Comparison of ENCODE assay signal across 8 mouse cellular contexts in the genomic region with DNA sequence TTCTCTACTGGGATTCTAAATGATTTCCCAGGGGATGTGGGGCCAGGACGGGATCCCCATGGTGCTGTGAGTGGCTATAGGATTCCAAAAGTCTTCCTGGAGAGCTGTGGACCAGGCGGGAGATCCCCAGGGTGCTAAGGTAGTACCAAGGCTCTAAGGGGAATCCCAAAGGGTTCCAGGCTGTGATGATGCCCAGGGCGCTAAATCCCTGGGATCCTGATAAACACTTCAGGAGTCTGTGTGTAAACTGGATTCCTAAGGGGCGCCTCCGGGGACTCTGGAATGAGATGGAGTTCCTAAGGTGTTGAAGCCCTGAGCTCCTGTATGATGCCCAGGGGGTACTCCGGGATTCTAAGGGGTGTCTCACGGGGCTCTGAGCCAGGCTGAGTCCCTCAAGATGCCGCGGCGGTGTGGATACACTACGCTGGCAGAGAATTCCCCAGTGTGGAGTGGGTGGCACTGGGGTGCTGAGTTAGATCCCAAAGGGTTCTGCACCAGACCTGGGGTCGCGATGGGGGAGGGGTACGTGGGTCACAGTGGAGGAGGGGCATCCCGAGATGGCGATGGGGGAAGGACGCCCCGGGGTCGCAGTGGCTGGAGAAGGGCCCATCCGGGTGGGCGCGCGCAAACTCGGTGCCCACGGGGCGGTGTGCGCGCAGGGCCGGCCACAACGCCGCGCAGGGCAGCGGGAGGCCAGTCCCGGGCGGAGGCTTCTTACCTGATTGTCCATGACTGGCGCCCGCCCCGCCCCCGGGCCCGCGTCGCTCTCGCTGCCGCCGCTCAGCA. TPM values are rescaled to one million over a fixed set of nuclear protein-coding genes. Genes with fewer than 3 reads are reported as not detected.
DNase-seq lines count a peak whose midpoint lies in the region; ATAC-seq and TF ChIP-seq lines count a peak whose summit lies in the region.

No protein-coding gene starts in this region.

- TF ChIP-seq CTCF in liver, adult 2 months (IDR thresholded peaks at IDR 0.05; ENCODE audit: low read depth, low read length) = no peak
- TF ChIP-seq CTCF in bone marrow, adult 2 months (IDR thresholded peaks at IDR 0.05; ENCODE audit: control insufficient read depth, insufficient read depth, low read length) = no peak
- TF ChIP-seq CTCF in left cerebral cortex, adult 2 months (IDR thresholded peaks at IDR 0.05) = no peak

- peak; percentile 60 for ATAC-seq in forebrain, embryonic 13.5 days
- ATAC-seq in midbrain, embryonic 11.5 days (ENCODE audit: low FRiP score) = peak; percentile 72; the same call in 1 of the 2 replicates
- ATAC-seq in CD4-positive, CD25-positive, alpha-beta regulatory T cell, adult 4 months = no peak

- intact Hi-C loops in left cerebral cortex, adult 2 months (cut with DNase I) = loop anchor here (2.0 to 5.0 kb wide), 2 partner anchors 54 to 122 kb away; no protein-coding TSS in a partner anchor

- peak overlapping the region; percentile 98 for H3K9ac ChIP-seq in liver, adult 2 months (ENCODE audit: low read depth, low read length)
- H3K9ac ChIP-seq in forebrain, embryonic 13.5 days = peak overlapping the region; percentile 97
- peak overlapping the region; percentile 94 for H3K9ac ChIP-seq in midbrain, embryonic 11.5 days (ENCODE audit: low read length)

- peaks cover 10% of the 10 kb centered on the region for H3K4me1 ChIP-seq in liver, adult 2 months (ENCODE audit: control insufficient read depth, insufficient read depth, low read length)
- H3K4me1 ChIP-seq in bone marrow, adult 2 months (ENCODE audit: control insufficient read depth, insufficient read depth, low read length) = peaks cover 6% of the 10 kb centered on the region
- peaks cover 33% of the 10 kb centered on the region for H3K4me1 ChIP-seq in forebrain, embryonic 13.5 days
- H3K4me1 ChIP-seq in midbrain, embryonic 11.5 days (ENCODE audit: control insufficient read depth, insufficient read depth, low read length) = peaks cover 19% of the 10 kb centered on the region

- no peaks in the 10 kb centered on the region for H3K36me3 ChIP-seq in liver, adult 2 months (ENCODE audit: control insufficient read depth, insufficient read depth, low read length)
- no peaks in the 10 kb centered on the region for H3K36me3 ChIP-seq in forebrain, embryonic 13.5 days (ENCODE audit: poor library complexity, severe bottlenecking)
- no peaks in the 10 kb centered on the region for H3K36me3 ChIP-seq in midbrain, embryonic 11.5 days (ENCODE audit: control insufficient read depth, insufficient read depth, low read length)

- H3K9me3 ChIP-seq in forebrain, embryonic 13.5 days (replicated peaks) = no peaks in the 10 kb centered on the region; the same call in 1 of the 2 replicates
- no peaks in the 10 kb centered on the region for H3K9me3 ChIP-seq in midbrain, embryonic 11.5 days (ENCODE audit: control insufficient read depth, low read length)

- H3K27ac ChIP-seq in liver, adult 2 months (replicated peaks; ENCODE audit: insufficient read depth, low read depth, low read length) = no peak overlapping the region
- peak overlapping the region; percentile 54; the same call in 1 of the 2 replicates for H3K27ac ChIP-seq in bone marrow, adult 2 months (ENCODE audit: control insufficient read depth, insufficient read depth, low read depth, low read length, poor library complexity)
- H3K27ac ChIP-seq in forebrain, embryonic 13.5 days = peak overlapping the region; percentile 70
- peak overlapping the region; percentile 77 for H3K27ac ChIP-seq in left cerebral cortex, adult 2 months
- H3K27ac ChIP-seq in midbrain, embryonic 11.5 days (ENCODE audit: low read depth, low read length) = peak overlapping the region; percentile 50

- H3K4me3 ChIP-seq in liver, adult 2 months (ENCODE audit: insufficient read depth, low read depth, low read length) = peak overlapping the region; percentile 87
- H3K4me3 ChIP-seq in bone marrow, adult 2 months (replicated peaks; ENCODE audit: control insufficient read depth, low read depth, low read length) = peak overlapping the region; percentile 85
- peak overlapping the region; percentile 79 for H3K4me3 ChIP-seq in forebrain, embryonic 13.5 days
- H3K4me3 ChIP-seq in left cerebral cortex, adult 2 months = peak overlapping the region; percentile 78
- peak overlapping the region; percentile 95 for H3K4me3 ChIP-seq in midbrain, embryonic 11.5 days (ENCODE audit: low read depth, low read length)

- no peak for DNase-seq in liver, adult 2 months (ENCODE audit: extremely low read depth, low read depth, low spot score)
- no peak for DNase-seq in liver
- DNase-seq in left cerebral cortex, adult 2 months (ENCODE audit: extremely low spot score in 1 of 2, low spot score in 2 of 2) = peak in 1 of 2 experiments; percentile 46
- peak; percentile 93 for DNase-seq in midbrain, embryonic 11.5 days (ENCODE audit: low spot score, missing footprints)
- DNase-seq in spleen, adult 18-20 months = no peak

- H3K79me2 ChIP-seq in liver, adult 2 months (ENCODE audit: control insufficient read depth, insufficient read depth, low read length) = peaks cover 6% of the 10 kb centered on the region

- WGBS in liver, adult 2 months = 8% methylated on average over 42 of the region's 45 CpGs
- WGBS in bone marrow, adult 2 months = 5% methylated on average over 44 of the region's 45 CpGs
- WGBS in forebrain, embryonic 13.5 days = 1% methylated on average over 26 of the region's 45 CpGs
- 2% methylated on average over 40 of the region's 45 CpGs for WGBS in midbrain, embryonic 11.5 days

- H3K27me3 ChIP-seq in liver, adult 2 months (ENCODE audit: control insufficient read depth, insufficient read depth, low read length) = no peaks in the 10 kb centered on the region
- peaks cover 7% of the 10 kb centered on the region for H3K27me3 ChIP-seq in forebrain, embryonic 13.5 days
- H3K27me3 ChIP-seq in midbrain, embryonic 11.5 days (ENCODE audit: control insufficient read depth, insufficient read depth, low read length) = no peaks in the 10 kb centered on the region

- peak overlapping the region; percentile 77 for H3K4me2 ChIP-seq in forebrain, embryonic 13.5 days
- peak overlapping the region; percentile 94 for H3K4me2 ChIP-seq in midbrain, embryonic 11.5 days

- no peak for TF ChIP-seq POLR2A in liver, adult 2 months (IDR thresholded peaks at IDR 0.05; ENCODE audit: extremely low read depth, insufficient read depth, low read length)
- TF ChIP-seq POLR2A in bone marrow, adult 2 months (IDR thresholded peaks at IDR 0.05; ENCODE audit: borderline replicate concordance, control insufficient read depth, low read depth, low read length) = no peak

RNA-seq across cellular contexts. Expression of a gene that starts 0.5 kb away (rescaled TPM):
- total RNA-seq in liver, adult 2 months (2014; rRNA removed) = 3.0 and 4.4 TPM in 2 replicates
- 19.4 and 22.7 TPM in 2 replicates for polyA plus RNA-seq in liver, adult 2 months (2012; rRNA removed)
- polyA plus RNA-seq in bone marrow, adult 2 months (2011; ENCODE audit: insufficient read depth, insufficient read length, low replicate concordance, missing spikeins) = 12.1 and 17.3 TPM in 2 replicates
- 69.5 and 70.1 TPM in 2 replicates for polyA plus RNA-seq in forebrain, embryonic 13.5 days (2015; fragmentation: Nextera tagmentation; extraction: Ambion mirVana)
- total RNA-seq in left cerebral cortex, adult 2 months (2021) = 10 to 100 TPM; 80.8 to 87.6 TPM
- polyA plus RNA-seq in midbrain, embryonic 11.5 days (2014; fragmentation: Nextera tagmentation; extraction: Ambion mirVana) = 26.3 and 29.0 TPM in 2 replicates
- polyA plus RNA-seq in CD4-positive, CD25-positive, alpha-beta regulatory T cell, adult 4 months (2017; shearing (Covaris generic)) = 1 to 10 TPM; 4.5 to 7.0 TPM

RNA-seq across cellular contexts. Expression of a gene that starts 47.2 kb away (rescaled TPM):
- not detected in 2 replicates for total RNA-seq in liver, adult 2 months (2014; rRNA removed)
- polyA plus RNA-seq in liver, adult 2 months (2012; rRNA removed) = not detected in 2 replicates
- polyA plus RNA-seq in bone marrow, adult 2 months (2011; ENCODE audit: insufficient read depth, insufficient read length, low replicate concordance, missing spikeins) = not detected in 2 replicates
- polyA plus RNA-seq in forebrain, embryonic 13.5 days (2015; fragmentation: Nextera tagmentation; extraction: Ambion mirVana) = not detected in 2 replicates
- not detected for total RNA-seq in left cerebral cortex, adult 2 months (2021)
- polyA plus RNA-seq in midbrain, embryonic 11.5 days (2014; fragmentation: Nextera tagmentation; extraction: Ambion mirVana) = not detected in 2 replicates
- polyA plus RNA-seq in CD4-positive, CD25-positive, alpha-beta regulatory T cell, adult 4 months (2017; shearing (Covaris generic)) = under 1 TPM in 1 of 2 experiments, not detected in 1; 0.16 TPM

RNA-seq across cellular contexts. Expression of a gene that starts 55.4 kb away (rescaled TPM):
- 75.6 and 93.8 TPM in 2 replicates for total RNA-seq in liver, adult 2 months (2014; rRNA removed)
- polyA plus RNA-seq in liver, adult 2 months (2012; rRNA removed) = 174 and 184 TPM in 2 replicates
- 23.7 and 43.4 TPM in 2 replicates for polyA plus RNA-seq in bone marrow, adult 2 months (2011; ENCODE audit: insufficient read depth, insufficient read length, low replicate concordance, missing spikeins)
- 171 and 183 TPM in 2 replicates for polyA plus RNA-seq in forebrain, embryonic 13.5 days (2015; fragmentation: Nextera tagmentation; extraction: Ambion mirVana)
- total RNA-seq in left cerebral cortex, adult 2 months (2021) = 10 to 100 TPM; 62.4 to 64.7 TPM
- 131 and 137 TPM in 2 replicates for polyA plus RNA-seq in midbrain, embryonic 11.5 days (2014; fragmentation: Nextera tagmentation; extraction: Ambion mirVana)
- polyA plus RNA-seq in CD4-positive, CD25-positive, alpha-beta regulatory T cell, adult 4 months (2017; shearing (Covaris generic)) = 100 to 1,000 TPM; 108 to 110 TPM

RNA-seq across cellular contexts. Expression of a gene that starts 59.5 kb away (rescaled TPM):
- not detected in 2 replicates for total RNA-seq in liver, adult 2 months (2014; rRNA removed)
- polyA plus RNA-seq in liver, adult 2 months (2012; rRNA removed) = 0.02 TPM in 1 of 2 replicates, not detected in the other
- 0.92 TPM in 1 of 2 replicates, not detected in the other for polyA plus RNA-seq in bone marrow, adult 2 months (2011; ENCODE audit: insufficient read depth, insufficient read length, low replicate concordance, missing spikeins)
- 0.33 and 0.45 TPM in 2 replicates for polyA plus RNA-seq in forebrain, embryonic 13.5 days (2015; fragmentation: Nextera tagmentation; extraction: Ambion mirVana)
- total RNA-seq in left cerebral cortex, adult 2 months (2021) = not detected
- 0.11 and 0.25 TPM in 2 replicates for polyA plus RNA-seq in midbrain, embryonic 11.5 days (2014; fragmentation: Nextera tagmentation; extraction: Ambion mirVana)
- polyA plus RNA-seq in CD4-positive, CD25-positive, alpha-beta regulatory T cell, adult 4 months (2017; shearing (Covaris generic)) = under 1 TPM in 1 of 2 experiments, not detected in 1; 0.31 TPM
